Mouse (Mus musculus) mature B cell (primary cell): ENCODE measurements around the gene Mmd2.

Experiments used
- in situ Hi-C: fragments of 300-500 bp; cut with MboI; formaldehyde crosslinking; loops from 2 replicates; pipeline ENCODE4 v1.14.3; 2019

Mmd2 gene

DNA sequence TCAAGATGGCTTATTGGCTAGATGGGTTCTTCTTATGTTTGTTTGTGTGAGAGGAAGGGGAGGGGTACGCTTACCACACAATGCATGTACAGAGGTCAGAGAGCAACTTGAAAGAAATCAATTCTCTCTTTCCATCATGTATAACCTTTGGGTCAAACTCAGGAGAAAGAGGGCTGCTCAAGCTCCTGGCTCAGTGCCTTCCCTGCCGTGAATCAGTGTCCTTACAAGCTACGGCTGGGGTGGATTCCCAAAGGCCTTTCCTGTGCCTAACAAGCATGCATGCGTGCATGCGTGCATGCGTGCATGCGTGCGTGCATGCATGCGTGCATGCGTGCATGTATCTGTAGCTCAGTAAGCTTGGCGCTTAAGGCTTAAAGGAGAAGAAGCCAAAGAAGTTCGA is 3.3 kb downstream of the Mmd2 start:
- in situ Hi-C loops: no loop called here

DNA sequence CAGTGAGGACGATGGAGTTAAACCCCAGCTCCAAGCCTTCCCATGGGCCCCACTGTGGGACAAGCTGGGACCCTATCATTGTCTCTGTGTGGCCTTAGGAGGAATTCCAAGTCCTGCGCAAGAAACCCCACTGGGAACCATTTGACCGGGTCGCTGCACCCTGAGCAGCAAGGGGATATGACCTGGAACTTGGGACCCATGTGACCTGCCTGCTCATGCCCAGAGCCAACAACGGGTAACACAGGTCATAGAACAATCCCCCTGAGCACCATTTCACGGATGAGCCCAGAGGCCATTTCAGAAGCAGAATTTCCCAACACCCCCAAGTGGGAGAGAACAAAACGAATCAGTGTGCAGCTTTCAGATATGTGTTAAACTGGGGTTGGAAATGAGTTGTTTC is 4.2 kb downstream of the Mmd2 start:
- in situ Hi-C loops: no loop called here

DNA sequence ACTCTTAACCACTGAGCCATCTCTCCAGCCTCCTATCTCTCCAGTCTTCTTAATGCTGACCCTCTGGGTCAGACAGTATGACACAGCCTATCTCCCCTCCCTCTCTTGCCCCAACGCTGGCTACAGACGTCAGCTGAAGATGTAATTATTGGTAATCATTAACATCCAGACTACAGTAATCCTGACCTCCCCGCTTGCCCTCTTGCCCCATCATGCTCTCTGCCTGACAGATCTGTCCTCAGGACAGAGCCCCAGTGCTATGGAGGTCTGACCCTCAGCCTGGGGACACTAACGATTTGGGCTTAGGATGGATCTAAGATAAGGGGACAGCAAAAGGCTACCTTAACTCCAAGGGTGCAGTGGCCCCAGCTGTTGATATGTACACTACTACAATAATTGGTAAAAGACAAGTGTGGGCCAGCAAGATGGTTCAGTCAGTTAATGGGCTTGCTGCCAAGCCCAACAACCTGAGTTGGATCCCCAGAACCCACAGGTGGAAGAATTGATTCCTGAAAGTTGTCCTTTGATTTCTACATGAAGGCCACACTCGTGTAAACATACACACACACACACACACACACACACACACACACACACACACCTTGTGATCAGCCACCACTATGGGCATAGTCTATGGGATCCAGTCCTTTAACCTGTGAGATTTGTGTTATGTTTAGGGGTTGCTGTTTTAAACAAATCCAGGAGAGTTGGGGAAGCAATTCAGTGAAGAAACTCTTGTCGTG is 10.8 kb downstream of the Mmd2 start:
- in situ Hi-C loops: no loop called here

DNA sequence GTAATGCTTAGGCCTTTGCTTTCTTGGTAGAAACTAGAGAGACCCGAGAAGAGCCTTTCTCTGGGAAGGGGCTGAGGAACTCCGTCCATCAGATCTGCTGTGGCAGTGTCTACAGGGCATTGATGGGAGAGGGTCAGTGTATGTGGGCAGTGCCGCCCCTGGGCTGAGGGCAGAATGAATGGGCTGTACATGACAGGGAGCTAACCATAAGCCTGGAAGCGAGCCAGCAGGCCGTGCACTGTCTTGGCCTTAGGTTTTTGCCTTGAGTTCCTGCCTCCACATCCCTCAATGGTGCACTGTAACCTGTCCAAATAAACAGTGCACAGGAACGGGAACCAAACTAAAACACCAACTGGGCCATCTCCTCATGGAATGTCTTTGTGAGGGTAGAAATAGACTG is 11.9 kb downstream of the Mmd2 start:
- in situ Hi-C loops: no loop called here

DNA sequence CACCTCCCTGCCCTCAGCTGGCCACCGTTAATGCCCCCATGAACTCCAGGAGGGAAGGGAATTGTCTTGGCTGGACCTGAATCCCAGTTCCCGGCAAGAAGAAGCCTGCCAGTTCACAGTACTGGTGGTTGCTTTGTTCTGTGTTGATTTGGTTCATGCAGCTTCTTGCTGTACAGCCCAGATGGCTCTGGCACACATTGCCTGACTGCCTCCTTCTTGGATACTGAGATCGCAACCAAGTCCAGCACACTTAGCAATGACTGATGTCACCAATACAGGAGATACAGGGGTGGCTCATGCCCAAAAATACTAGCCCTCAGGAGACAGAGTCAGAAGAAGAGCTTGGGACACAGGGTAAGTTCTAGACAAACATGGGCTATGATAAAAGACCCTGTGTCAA is 12.9 kb downstream of the Mmd2 start:
- in situ Hi-C loops: no loop called here

DNA sequence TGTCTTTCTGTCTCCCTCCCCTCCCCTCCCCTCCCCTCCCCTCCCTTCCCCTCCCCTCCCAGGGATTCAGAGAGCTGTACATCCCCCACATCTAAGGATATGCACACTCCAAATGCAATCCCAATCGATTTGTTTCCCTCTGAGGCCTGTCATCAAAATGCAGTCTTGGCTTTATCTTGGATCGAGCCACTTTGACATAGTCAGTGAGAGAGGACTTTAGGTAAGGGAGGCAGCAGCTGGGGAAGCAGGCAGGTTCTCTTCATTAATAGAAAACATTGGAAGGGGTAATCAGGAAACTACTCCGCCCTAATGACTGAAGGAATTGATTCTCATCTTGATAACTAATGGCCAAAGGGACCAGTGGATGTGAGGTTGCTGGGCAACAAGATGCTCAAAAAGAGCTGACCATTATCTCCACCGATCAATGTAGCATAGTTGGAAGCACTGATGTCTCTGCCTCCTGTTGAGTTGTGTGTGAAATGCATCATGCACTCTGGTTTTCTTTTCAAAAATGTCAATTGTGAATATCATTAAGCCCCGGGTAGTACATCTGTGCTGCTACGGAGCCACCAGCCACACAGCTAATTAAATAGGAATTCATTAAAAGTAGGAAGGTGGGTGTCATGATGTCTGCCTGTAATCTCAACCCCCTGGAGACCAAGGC is 17.5 kb downstream of the Mmd2 start:
- in situ Hi-C loops: no loop called here

DNA sequence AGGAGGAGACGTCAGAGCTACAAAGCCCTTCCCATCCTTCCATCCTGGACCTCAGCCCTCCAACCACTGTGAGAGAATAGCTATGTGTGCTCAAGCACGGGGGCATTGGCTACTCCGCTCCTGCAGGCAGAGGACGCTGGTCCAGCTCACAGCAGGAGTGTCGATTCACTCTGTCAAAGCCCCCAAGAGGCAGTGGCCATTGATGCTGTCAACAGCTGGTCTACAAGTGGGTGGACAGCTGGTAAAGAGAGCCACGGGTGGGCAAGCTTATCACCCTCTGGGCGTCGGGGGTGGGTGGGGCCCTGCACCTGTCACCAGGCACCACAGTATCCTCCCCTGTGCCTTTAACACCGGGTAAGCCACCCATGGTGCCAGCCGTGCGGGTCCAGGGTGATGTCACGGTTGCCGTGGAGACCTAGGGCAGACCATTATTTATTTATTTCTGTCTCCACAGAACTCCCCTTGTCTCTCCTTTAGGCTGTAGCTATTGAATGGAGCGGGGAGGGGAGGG is 24.9 kb downstream of the Mmd2 start:
- in situ Hi-C loops: no loop called here

DNA sequence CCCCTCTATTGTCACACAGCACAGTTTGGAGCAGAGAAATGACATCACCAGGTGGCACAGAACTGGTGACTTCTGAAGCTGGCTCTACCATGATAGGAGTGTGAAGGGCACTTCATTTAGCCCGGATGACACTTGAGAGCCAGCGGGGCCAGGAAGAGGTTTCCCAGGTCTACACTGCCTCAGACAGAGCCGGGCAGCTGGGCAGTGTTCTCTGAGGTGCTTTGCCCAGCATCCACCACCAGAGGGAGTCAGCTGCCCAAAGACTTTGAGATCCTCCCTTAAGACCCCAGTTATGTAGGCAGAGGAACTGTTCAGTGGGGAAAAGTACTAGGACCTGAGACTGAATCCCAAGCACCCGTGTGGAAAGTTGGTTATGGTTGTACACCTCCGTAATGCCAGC is 27.1 kb downstream of the Mmd2 start:
- in situ Hi-C loops: no loop called here

DNA sequence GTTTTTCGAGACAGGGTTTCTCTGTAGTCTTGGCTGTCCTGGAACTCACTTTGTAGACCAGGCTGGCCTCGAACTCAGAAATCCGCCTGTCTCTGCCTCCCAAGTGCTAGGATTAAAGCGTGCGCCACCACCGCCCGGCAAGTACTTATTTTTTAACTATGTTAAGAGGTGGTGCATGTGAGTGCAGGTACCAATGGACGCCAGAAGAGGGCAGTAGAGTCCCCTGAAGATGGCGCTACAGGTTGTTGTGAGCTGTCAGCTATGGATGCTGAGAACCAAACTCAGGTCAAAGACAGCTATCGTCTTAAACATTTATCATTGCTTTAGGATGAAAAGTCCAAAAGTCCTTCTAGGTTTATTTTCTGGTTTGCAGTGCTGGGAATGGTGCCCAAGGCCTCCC is 30.4 kb downstream of the Mmd2 start:
- in situ Hi-C loops: no loop called here

DNA sequence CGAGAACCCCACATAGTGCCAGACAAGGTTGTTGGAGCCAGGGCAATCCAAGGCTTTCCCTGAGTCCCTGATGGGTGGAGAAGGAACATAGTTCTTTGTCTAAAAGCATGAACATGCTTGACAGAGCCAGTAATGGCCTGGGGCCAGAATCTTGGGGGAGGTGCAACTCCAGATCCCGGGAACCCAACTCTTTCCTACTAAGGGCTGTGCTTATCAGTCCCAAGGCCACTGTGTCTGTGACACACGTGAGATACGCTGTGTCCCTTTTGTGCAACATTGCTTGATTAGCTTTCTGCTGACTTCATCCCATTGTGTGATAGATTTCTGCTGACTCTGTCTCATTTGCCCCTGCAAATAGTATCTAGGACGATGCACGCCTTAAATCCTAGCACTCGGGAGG is 31.8 kb downstream of the Mmd2 start:
- in situ Hi-C loops: no loop called here

DNA sequence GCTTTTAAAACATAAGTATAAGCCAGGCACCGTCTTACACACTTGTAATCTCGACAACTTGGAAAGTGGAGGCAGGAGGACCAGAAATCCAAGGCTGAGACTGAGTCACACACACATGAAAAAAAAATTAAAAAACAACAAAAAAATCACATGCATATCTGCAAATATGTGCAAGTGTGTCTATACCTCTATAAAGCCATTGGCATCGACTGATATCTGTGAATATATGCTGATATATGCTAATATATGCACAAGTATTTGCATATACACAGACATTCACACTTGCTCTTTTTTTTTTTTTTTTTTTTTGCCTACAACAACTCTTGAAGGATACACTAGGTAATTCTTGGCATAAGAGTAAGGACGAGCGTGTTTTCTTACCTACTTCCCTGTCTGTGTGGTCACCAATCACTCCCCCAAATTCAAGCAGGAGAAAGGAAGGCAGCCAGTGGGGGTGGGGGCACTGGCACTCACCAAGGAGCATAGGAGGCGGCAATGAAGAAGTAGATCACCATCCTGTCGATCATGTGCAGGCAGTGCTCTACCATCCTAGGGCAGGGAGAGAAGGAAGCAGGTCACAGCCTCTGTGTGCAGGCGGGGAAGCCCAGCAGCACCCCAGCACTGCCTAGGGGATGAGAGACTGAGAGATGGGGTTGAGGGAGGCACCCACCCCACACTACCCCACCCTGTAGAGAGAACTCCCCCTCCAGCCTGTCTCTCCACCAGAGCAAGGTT is 34.1 kb downstream of the Mmd2 start:
- in situ Hi-C loops: no loop called here

DNA sequence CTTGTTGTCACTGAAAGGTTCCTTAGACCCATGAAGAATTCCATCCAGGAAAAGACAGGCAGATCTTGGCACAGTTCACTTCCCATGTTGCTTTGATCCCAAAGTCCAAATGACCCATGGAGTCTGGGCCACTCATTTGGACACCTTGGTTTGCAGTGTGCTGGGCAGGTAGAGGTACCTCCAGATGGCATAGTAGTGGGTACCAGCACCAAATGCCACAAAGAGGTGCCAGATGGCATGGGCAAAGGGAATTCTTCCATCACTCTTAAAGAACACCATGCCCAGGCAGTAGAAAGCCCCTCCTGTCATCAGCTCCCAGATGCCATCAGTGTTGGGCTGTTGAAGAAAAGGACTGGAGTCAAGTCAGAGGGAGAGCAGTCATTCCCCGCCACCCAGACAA is 44.0 kb downstream of the Mmd2 start:
- in situ Hi-C loops: no loop called here

DNA sequence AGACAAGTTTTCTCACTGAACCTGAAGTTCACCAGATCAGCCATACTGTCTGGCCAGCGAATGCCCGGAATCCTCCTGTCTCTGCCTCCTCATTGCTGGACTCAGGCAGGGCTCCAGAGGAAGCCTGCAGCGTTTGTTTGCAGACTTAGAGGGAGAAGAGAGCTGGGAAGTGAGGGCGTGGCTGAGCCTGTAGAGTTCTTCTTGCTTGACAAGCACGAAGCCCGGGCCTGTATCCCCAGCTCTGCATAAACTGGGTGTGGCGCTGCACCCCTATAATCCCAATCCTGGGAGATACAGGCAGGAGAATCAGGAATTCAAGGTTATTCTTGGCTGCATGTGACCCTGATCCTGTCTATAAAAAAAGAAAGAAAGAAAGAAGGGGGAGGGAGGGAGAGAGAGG is 48.3 kb downstream of the Mmd2 start:
- in situ Hi-C loops: no loop called here

DNA sequence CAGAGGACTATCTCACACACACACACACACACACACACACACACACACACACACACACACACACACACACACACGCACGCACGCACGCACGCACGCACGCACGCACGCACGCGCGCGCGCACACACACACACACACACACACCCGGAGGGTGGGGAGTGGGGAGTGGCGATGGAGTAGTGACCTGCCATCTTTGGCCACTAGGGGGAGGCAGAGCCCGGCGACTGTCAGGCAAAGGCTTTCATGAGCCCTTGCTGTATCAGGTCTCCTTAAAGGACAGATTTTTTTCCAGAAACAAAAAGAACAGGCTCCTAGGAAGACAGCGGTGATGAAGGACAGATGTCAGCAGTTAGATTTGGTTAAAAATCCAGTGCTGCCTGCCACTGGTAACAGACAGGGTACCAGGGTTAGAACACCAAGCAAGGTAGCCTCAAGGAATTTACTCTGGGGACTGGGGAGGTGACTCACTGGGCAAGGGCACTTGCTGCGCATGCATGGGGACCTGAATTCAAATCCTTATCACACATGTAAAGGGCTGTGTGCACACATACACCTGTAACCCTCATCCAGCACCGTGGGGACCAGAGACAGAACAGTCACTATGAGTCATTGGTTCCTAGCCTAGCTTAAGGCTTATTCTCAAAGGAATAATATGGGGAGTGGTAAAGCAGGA is 51.1 kb downstream of the Mmd2 start:
- in situ Hi-C loops: no loop called here

DNA sequence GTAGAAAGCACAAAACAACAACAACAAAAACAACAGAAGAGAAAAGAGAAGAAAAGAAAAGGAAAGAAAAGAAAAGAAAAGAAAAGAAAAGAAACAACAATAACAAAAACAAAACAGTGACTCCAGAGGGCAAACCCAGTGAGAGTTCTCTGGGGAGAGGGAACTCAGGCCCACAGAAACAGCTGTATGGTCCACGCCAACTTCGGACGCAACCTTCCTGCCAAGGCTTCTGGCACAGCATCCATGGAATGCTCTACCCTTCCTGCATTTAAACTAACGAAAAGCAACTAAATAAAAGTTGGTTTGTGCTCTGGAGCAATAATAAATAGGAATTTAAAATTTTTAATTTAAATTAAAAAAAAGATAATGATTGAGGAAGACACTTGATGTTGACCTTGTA is 51.9 kb downstream of the Mmd2 start:
- in situ Hi-C loops: no loop called here

DNA sequence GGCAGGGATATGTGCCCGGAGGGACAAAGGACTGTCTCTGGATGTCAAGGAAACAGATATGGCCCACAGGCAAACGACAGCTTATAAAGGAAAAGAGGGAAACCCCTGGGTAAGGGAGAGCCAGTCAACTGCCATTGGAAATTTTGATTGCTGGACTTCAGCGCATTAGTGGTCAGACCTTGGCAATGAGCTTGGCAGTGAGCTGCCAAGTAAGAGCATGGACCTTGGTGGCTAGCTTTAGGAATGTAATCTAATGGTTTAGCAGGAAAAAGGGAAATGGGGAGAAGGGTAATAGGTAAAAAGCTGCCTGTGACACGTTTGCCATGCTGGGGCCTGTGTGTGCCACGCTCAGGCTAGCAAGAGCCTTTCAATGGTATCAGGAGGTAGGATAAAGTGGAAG is 52.7 kb downstream of the Mmd2 start:
- in situ Hi-C loops: no loop called here

DNA sequence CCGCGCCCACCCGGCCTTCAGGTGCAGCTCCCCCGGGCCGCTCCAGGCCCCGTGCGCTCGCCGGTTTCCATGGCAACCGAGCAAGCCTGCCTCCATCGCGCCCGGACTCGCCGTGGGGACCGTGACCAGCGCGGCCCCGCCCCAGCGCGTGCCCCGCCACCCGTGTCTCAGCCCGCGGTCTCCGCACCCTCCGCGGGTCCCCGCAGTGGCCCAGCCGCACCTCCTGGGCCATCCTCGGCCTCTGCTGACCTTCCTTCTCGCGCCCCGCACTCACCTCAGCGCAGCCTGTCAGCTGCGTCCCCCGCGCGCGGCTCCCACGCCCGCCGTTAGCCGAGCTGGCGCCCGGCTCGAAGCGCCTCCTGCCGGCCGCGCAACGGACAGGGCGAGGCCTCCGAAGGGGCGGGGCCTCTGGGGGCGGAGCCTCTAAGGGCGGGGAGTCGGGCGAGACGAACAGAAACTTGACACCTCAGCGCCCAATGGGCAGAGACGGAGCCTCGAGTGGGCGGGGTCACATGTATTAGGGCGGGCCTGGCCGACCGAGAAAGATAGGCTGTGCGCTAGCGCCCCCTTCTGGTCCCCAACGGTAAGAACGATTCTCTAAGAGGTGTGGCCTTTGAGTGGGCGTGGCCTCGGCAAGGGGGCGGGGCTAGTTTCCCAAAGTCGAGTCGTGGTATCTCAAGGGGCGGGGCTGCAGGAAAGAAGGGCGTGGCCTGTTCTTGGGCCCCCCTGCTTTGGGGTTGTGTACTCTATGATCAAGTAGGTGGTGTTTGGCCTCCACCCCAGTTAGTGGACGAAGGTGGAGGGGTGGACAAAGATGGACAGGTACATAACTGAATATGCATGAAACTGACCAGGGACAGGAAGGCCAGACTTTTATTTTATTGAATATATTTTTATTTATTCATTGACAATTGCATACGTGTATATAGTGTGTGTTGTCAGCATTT is 57.6 kb downstream of the Mmd2 start, which contains the start of gene Radil:
Radil (minus strand) TSS at position 393 of the 947 bp plus-strand sequence.
- in situ Hi-C loops: no loop called here

DNA sequence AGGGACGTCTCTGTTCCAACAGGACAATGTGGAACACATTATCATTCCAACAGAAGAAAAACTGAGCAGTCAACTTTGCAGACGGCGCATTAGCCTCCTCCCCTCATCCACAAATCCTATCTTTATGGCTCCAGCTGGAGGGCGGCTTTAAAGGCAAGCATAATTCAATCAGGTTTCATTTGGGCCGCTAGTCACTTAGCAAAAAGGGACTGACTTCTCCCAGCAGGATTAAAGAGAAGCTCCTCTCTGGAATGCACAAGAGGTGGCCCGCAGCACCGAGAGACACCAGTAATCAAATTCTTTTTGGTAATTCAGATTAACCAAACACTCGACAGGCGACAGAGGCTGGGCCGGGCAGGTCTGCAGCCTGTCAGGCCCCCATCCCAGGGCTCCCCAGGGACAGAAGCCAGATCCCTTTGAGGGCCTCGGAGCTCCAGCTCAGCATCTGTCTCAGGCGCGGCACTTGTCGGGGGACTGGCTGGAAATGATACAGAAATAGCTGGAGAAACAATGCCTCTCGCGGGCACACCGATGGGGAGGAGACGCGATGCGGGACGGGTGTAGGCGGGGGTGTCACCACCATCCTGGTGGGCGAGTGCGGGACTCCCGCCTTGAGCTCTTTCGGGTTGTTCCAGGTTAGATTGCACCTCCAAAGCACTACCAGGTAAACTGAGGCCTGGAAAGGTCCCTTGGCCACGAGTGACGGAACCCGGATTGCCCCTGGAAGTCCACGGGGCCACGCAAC is 58.5 kb downstream of the Mmd2 start:
- in situ Hi-C loops: no loop called here

DNA sequence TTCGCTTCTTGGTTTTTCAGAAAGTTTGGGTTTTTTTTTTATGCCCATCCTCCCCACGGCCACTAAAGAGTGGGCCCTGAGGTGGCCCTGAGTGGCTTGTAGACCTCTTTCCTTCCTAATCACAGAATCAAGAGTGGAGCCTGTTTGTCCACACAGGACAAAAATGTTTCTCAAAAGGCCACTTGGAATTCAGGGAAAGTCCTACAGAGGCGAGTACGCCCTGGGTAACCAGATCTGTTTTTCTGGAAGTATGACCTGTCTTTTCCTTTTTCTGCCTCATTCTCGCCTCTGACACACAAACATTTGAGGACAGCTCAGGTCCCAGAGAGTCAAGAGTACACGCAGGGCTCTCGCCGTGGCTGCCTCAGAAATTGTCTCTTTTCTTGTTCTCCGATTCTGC is 59.2 kb downstream of the Mmd2 start:
- in situ Hi-C loops: no loop called here

DNA sequence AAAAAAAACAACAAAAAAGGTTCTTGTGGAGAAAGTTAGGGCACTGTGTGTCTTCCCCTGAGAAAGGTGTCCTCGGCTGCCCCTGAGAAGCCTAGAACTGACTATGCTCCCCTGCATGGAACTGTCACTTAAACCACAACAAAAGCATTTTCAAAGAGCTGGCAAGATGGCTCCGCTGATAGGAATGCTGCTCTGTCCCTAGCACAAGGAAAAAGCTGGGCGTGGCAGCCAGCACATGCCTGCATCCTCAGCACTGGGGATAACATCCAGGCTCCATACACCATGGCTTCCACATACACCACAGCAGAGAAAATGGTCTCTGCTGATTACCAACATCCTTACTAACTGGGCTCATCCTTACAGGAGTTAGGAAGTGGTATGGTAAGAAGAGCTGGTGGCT is 61.5 kb downstream of the Mmd2 start:
- in situ Hi-C loops: no loop called here
